Mouse (Mus musculus) liver, embryonic 14 days (tissue): ENCODE data around the gene Mical3. TPM values are rescaled to one million over a fixed set of nuclear protein-coding genes. Genes with fewer than 3 reads are reported as not detected.

Experiments used
- polyA plus RNA-seq: library from polyadenylated mRNA; depleted of rRNA; stranded (reverse); fragments of >200 nt; gene quantifications from 2 replicates; pipeline ENCODE4 v1.2.3, GENCODE M21; 2012; rRNA removed

Mical3 gene
- 7.9 and 8.8 TPM in 2 replicates for polyA plus RNA-seq

DNA sequence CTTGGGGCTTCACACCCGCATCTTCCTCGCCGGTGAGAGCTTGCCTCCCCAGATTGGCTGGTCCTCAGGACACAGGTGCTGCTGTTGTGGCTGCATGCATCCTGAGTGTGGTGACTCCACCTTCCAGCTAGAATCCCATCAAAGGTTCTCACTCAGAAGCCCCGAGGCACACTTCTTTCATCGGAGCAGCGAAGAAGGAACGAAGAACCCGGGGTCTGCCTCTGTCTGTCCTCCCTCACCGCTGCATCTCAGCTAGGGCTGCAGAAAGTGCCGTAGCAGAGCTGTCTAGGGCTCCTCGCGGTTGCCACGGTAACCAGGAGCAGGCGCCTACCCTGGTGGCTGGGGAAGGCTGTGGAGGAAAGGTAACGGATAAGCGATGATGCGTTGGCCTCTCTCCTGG lies at the start of gene Mical3:
Gene Mical3 (minus strand): TSS at position 227 of the 400 bp plus-strand sequence.

DNA sequence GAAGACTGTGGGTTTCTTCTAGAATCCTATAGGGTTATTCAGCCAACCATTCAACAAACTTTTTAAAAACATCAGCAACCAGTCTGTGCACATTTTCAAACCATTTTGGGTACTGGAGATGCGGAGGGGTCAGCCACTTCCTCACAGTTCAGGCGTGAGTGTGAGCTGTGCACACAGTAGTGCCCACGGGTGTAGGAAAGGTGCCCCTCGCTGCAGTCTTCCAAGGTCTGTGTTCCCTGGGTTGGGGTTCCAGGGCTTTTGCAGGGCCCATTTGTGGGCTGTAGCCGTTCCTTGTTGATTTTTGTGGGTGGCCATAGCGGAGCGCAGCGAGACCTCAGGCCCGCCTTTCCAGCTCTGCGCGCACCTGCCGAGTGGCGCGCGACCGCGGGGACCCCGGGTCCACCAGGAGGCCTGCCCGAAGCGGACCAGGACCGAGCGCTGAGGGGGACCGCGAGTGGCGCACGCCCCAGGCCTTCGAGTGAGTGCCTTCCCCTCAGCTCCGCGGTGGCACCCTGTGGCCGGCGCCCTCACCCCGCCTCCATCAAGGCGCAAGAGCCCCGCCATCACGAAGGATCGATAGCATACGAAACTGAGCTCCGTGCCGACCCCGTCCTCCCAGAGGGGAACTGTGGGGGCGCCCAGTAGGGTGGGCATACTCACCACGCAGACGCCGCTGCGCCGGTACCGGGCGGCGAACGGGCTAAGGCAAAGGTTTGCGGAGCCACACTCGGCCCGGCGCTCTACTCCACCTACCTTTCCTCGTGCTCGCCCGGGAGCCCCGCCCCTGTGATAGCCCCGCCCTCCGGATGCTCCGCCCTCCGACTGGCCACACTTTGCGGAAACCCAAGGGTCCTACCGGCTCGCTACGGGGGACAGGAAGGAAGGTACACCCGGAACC lies 214.5 kb downstream of the Mical3 start, which contains the start of gene Bid:
Gene Bid (minus strand): TSS at position 780 of the 898 bp plus-strand sequence.

Other genes starting within 250 kb of the Mical3 start
- 14.3 and 16.9 TPM in 2 replicates for gene Bid, start 214.1 kb downstream of the Mical3 start, polyA plus RNA-seq
- 2.8 and 3.6 TPM in 2 replicates for gene Pex26, start 52.7 kb upstream of the Mical3 start, polyA plus RNA-seq
- 0.92 and 1.3 TPM in 2 replicates for gene Tuba8, start 79.7 kb upstream of the Mical3 start, polyA plus RNA-seq
- gene Usp18, start 114.9 kb upstream of the Mical3 start, polyA plus RNA-seq = 4.2 and 5.9 TPM in 2 replicates
- gene Slc6a13, start 169.2 kb upstream of the Mical3 start, polyA plus RNA-seq = 14.2 and 15.8 TPM in 2 replicates
- gene Slc6a12, start 212.1 kb upstream of the Mical3 start, polyA plus RNA-seq = 1.4 and 1.8 TPM in 2 replicates